Mouse (Mus musculus): Measurements from ENCODE around the gene Galnt14.

Gene Galnt14

GRCm38 (mm10) chr17:73668996-73669395 is 41.3 kb downstream of the Galnt14 start:
- DNase-seq (ENCODE audit: low spot score): no peak

DNA sequence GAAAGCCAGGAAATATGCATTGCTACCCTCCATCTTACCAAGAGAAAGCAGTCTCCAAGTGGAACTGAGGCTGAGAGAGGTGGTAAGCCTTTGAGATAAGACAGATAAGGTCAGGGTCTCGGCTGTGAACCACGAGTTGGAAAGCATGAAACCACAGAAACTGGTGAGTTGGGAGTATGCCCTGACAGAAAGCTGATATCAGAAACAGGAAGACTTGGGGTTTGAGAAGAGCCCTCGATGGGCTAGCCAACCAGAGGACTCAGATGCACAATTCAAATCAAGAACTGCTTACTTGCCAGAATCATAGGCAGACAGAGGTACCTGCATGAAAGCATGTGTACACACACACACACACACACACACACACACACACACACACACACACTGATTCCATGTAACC is 47.0 kb downstream of the Galnt14 start:
- DNase-seq (ENCODE audit: low spot score): no peak

DNA sequence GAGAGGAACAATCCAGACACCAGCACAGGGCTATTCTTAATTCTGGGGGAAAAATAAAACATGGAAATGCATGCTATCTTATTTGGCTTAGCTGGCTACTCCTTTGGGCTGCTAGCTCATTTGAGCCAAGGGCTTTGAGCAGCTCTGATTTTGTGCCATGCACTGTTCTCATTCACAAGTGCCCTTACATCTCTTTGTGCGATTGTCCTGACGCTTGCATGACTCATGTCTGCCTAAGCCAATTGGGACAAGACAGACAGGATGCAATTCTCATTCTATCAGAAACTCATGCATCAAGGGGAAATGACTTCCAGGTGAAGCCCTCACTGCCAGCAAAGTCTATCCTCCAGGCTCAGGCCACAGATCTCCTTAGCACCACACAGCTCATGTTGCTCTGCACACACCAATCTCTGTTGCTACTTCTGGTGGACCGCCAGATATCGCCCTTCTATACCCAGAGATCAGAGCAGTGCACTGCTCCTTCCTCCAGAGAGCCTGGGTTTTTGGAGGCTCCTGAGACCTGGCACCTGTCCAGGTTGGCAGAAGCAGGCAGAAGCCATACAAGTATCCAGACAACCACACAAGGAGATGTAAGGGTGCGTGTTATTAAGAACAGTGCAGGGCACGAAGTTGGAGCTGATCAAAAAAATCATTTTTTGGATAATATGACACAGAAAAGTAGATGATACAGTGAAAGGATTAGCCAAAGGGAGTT is 51.4 kb downstream of the Galnt14 start:
- DNase-seq (ENCODE audit: low spot score): no peak

DNA sequence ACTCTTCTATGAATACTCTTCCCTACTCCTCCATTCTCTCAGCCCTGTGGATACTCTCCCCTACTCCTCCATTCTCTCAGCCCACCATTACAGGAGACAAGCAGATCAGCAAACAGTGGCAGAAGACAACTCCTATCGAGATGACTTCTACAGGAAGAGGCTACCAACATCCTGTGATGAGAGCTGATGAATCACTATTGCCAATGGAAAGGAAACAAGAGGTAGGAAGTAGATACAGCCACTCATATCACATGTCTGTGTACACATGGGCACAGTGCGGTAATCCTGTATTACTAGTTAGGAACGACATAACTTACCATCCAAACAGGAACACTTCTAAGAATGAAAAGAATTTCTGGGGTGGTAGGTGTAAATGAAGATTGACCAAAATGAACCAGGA is 53.9 kb downstream of the Galnt14 start:
- DNase-seq (ENCODE audit: low spot score): no peak

DNA sequence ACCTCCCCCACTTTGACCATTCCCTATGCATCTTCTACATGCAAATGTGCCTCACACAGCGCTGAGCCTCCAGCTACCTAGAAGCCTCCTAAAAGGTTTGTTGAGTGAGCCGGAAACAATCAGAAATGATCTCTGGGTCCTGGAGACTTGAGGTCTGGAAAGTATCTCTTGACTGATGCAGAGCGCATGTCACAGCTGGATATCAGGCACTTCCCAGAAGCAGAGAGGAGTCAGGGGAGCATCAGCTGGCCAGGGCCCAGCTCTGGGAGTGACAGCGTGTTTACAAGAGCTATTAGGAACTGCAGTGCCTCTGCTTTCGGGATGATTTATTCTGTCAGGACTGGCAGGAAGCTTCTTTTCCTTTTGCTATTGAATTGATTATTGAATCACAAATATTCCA is 56.0 kb downstream of the Galnt14 start:
- peak; percentile 34 for DNase-seq (ENCODE audit: low spot score)

DNA sequence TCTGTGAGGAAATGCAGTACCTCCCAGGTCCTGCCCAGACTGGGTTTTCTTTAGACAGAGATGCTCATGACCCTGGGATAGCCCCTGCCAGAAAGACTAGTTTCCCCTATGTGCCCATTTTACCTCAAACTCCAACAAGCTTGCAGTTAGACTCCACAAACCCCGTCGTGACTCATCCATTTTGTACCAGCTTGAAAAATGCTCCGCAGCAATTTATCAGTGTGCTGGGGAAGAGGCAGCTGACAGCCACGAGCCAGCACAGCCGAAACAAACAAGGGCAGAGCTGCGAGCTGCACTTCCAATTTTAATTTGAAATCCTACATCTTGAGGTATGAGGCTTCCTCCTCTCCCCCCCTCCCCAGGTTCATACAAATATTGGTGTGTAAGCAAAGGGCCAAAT is 60.9 kb downstream of the Galnt14 start:
- DNase-seq (ENCODE audit: low spot score): no peak

GRCm38 (mm10) chr17:73641676-73642075 is 68.6 kb downstream of the Galnt14 start:
- DNase-seq (ENCODE audit: low spot score): no peak

- no peak for DNase-seq (ENCODE audit: low spot score)
Observed at GRCm38 (mm10) chr17:73640117-73640480, 70.2 kb downstream of the Galnt14 start.

DNA sequence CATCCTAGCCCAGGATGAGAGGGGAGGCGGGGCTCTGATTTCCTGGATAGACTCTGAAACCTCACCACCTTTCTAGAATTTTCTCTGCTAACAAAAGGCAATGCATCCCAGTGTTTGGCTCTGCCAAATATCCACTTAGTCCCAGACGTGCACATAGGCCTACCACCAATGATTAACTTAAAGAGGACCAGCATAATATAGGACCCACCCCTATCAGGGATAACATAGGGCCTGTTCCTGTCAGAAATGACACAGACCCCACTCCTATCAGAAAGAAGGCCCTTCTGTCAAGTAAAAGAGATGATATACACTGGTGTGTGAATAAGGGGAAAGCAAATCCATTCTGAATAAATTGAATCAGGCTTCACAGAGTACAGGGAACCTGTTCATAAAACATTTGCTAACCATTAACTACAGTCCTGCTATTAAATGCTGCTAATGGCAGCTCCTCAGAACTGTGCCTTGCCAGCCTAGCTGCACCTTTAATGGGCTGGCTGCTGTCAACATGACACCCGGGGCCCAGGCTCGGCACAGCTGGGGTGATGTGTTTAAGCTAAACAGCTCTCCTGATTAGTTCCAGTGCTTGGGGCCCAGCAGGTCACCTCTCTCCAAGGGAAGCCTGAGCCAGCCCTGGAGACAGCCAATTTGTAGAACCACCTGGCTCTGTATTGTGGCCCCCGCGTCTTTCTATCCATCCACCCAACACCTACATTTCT is 70.7 kb downstream of the Galnt14 start:
- DNase-seq (ENCODE audit: low spot score): peak; percentile 25

- no peak for DNase-seq (ENCODE audit: low spot score)
Observed at GRCm38 (mm10) chr17:73636988-73637387, 73.3 kb downstream of the Galnt14 start.

DNA sequence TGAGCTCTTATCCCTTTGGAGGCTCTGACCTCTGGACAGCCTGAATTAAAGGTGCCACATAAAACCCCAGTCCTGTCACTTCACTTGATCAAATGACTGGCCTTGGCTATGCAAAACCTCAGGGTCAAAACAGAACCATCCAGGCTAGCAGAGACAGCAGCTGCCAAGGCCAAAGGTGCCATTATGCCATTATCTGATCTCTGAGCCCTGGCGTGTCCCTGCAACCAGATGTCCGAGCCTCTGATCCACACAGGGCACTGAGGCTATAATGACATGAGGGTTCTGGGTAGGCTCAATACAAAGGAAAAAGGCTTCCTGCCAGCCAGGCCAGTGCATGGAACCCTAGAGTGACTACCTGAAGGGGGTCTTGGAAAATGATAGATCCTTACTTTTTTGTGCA is 75.4 kb downstream of the Galnt14 start:
- DNase-seq (ENCODE audit: low spot score): no peak

DNA sequence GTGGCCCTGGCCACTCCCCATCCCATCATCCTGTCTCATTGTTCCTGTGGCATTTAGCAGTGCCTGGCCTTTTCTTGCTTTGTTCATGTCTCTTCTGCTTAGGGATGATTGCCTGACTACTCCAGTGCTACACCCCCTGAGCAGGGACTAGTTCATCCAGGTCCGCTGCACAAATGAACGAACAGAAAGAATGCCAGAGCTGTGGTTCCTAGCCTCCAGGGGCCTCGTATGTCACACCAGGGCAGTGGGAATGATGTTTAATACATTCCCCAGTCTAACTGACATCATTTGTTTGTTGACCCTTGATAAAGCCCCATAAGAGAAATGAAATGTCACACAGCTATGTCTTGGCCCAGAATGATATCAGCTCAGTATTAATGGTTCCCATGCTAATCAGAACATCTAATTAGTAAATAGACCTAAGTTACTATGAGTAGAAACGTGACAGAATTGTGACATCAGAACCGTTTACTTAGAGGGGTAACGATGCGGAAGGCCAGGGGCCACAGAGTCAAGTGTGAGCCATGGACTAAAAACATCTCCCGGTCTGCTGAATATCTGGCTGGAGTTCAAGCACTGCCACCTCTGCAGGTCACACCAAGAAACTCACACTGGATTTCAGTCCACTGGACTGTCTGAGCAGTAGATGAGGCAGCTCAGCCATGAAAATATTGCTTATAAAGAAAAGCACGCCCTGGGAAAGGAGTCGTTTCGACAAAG is 76.1 kb downstream of the Galnt14 start:
- no peak for DNase-seq (ENCODE audit: low spot score)

DNA sequence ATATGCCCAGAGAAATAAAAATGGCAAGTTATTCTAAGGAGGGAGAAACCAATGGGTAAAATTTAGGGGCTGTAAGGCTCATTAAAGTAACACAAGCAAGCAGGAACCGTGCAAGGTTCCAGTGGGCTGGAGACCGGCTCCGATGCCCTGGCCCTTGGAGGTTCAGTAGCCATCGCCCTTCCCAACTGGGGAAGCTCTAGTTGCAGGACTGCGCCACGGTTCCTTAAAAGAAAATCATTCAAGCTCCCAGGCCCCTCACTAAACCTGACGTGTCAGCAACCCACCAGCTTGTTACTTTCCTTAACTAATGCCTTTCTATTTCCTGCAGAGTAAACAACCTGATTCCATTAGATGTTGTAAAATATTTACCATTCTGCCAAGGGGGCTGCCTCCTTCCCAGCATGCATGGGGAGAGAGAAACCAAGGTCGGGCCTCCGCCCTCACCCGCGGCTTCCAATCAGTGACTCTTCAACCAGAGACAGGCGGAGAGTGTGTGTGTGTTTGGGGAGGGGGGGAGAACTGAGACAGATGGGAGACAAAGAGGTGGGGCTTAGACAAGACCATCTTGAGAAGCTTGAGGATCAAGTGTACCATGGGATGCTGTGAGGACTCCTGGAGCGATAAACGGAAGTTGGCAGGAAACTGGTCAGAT is 81.9 kb downstream of the Galnt14 start:
- DNase-seq (ENCODE audit: low spot score): no peak

GRCm38 (mm10) chr17:73626912-73627311 is 83.3 kb downstream of the Galnt14 start:
- no peak for DNase-seq (ENCODE audit: low spot score)

DNA sequence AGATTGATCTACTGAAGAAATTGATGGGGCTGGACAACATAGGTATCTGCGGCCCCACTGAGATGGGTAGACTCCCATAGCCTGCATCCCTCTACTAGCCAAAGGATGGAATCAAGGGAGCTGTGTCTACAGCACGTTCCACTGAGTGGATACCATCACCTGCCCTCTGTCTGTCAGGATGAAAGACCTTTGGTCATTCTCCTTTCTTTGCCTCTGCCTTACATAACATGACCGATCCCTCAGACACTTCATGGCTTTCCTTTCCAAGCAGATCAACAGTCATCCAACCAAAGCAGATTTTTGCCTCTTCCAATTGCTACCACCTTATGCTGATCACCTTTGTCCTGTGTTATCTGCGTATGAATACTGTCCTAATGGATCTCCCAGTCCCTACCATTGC is 90.2 kb downstream of the Galnt14 start:
- no peak for DNase-seq (ENCODE audit: low spot score)

DNA sequence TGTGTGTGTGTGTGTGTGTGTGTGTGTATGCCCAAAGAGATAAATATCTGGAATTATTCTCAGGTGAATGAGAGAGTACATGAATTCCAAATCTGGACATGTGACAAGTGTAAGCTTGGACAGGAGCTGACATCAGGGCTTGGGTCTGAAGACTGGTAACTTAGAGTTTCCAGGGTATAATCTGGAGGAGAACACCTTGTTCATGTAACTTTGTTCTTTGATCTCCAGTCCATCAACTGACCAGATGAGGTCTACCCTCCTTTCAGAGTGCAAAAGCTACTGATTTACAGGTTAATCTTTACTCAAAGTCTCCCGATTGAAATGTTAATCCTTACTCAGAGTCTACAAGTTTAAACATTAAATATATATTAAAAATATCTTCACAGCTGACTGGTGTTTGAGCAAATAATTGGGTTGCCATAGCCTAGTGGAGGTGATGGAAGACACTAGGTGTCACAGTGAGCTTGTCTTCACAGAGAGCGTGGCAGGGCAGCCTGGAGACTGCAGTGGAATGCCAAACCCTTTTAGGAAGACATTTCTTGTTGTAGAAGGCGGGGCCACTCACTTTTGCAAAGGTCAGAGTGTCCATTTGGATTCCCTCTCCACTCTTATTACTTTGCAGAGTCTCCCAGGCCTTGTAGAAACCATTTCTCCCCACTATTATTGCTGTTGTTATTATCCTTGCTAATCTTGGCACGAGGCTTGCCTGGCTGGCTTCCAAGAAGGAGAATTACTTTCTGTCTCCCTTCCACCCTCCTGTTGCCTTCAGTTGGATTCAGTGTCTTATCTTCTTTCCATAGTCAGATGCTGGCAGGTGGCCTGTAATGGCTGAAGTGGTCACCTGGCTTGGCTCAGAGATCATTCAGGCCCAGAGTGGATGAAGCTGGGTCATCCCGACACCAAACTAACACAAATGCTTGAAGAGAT is 107.4 kb downstream of the Galnt14 start:
- no peak for DNase-seq (ENCODE audit: low spot score)

DNA sequence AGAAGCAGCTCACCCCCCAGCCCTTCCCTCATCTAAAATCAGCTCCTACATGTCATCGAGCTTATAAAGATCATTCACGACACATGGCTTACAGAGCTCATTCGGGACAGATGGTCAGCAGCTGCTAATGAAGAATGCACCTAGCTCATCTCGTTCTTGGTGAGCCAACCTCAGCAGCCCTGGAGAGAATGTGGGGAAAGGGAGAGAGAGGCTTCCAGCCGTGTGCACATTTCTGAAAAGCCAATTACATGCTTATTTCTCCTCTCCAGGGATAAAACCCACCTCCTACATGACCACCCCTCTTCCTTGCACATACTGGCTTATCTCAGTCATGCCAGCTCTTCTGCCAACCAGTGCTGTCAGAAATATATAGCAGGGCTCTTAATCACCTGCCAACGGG is 110.3 kb downstream of the Galnt14 start:
- DNase-seq (ENCODE audit: low spot score): no peak

- DNase-seq (ENCODE audit: low spot score): no peak
Observed at GRCm38 (mm10) chr17:73592081-73592480, 118.2 kb downstream of the Galnt14 start.

DNA sequence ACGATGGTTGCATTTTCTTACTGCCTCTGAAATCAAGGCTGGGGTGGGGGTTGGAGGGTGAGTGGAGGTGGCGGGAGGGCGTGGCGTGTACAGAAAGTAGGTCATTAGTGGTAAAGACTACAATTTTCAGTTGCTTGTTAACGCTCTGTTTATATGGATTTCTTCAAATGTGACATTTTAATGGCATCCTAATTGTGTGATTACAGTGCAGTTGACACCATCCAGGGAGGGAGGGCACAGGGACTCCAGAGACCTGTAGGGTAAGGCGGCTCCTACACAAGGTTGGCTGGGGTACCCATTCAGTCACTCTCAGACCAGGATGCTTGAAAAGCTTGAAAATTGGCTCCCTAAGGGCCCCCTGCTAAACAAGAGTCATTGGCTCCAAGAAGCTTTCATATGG is 122.7 kb downstream of the Galnt14 start:
- DNase-seq (ENCODE audit: low spot score): peak; percentile 15

DNA sequence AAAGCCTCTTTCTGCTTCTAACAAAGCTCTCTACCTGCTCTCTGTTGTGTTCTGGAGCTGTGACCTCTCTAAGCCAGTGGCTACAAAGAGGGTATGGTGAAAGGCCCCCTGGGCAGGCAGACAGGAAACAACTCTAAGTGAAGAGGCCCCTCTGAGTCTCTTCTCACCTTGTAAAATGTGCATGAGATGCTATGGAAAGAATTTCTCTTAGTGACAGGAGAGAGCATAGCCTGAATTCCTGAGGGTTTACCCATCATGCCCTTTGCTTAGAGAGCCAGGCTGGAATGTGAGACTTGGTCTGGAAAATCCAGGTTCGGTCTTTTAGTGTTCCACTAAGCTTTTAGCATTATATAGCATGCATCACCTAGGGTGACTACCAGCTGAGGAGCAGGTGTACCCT is 136.1 kb downstream of the Galnt14 start:
- no peak for DNase-seq (ENCODE audit: low spot score)

DNA sequence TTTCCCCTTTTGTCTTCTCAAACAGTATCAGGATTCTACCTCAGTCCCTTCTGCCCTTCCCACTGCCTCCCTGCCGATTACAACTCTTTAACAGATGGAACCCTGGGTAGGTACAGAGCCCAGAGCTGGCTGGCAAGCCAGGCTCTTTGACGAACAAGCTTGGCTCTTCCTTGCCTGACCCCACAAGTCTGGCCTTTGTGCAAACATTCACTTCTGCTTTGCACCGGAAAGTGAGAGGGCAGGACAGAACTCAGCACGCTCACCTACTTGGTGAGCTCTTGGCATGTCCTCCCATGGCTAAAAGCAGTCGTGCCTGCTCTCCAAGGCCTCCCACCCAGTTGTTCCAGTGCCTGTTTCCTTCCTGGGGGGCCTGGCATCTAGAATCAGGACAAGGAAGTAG is 137.4 kb downstream of the Galnt14 start:
- no peak for DNase-seq (ENCODE audit: low spot score)

DNA sequence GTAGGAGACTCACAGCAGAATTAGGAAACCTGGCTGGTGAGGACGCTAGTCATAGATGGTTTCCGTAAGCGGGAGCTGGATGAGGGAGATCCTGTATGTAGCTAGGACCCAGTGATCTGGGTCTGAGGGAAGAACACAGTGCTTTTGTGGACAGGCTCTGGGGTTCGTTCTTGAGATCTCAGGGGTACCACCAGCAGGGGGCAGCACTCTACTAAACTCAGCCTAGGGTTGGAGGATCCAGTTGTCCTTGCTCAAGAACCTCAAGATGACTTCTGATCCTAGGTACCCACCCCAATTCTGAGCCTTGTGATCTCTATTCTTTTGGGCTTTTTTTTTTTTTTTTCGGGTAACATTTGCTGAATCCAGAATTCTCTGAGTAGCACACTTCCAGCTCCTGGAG is 137.8 kb downstream of the Galnt14 start:
- DNase-seq (ENCODE audit: low spot score): no peak
